Mouse (Mus musculus) stomach, postnatal 0 days (tissue): ENCODE data around the gene Dmwd. TPM values are rescaled to one million over a fixed set of nuclear protein-coding genes. Genes with fewer than 3 reads are reported as not detected.

Experiments
- ATAC-seq: fragments of 200-750 bp; cut with Nextera tagmentation; 2 replicates; pipeline ENCODE4 v1.8.0; 2017; ENCODE audit not compliant: low FRiP score, low TSS enrichment
- DNase-seq: peaks from one replicate; pipeline ENCODE4 v3.0.0-alpha.2; 2016; ENCODE audit warnings: low spot score
- H3K27ac ChIP-seq: fragments of 300-500 bp; sonication (generic); replicated peaks from 2 replicates; pipeline ENCODE4 v1.5.1; 2014; ENCODE audit warnings: mild to moderate bottlenecking, control low read depth
- H3K27me3 ChIP-seq: fragments of 300-500 bp; sonication (generic); 2 replicates; pipeline ENCODE4 v1.6.1; 2014; ENCODE audit warnings: low read length; ENCODE audit not compliant: control insufficient read depth, insufficient read depth
- H3K36me3 ChIP-seq: fragments of 300-500 bp; sonication (generic); 2 replicates; pipeline ENCODE4 v1.6.1; 2014; ENCODE audit warnings: low read length, mixed read lengths; ENCODE audit not compliant: control insufficient read depth, insufficient read depth
- H3K4me1 ChIP-seq: fragments of 300-500 bp; sonication (generic); replicated peaks from 2 replicates; pipeline ENCODE4 v1.6.1; 2014; ENCODE audit warnings: antibody characterized with exemption; ENCODE audit not compliant: control insufficient read depth, insufficient read depth
- H3K4me2 ChIP-seq: fragments of 300-500 bp; sonication (generic); replicated peaks from 2 replicates; pipeline ENCODE4 v1.6.1; 2014; ENCODE audit warnings: low read depth, mild to moderate bottlenecking, control low read depth, moderate library complexity
- H3K4me3 ChIP-seq: fragments of 300-500 bp; sonication (generic); 2 replicates; pipeline ENCODE4 v1.5.1; 2014; ENCODE audit warnings: low read depth, low read length, control low read depth
- H3K9ac ChIP-seq: fragments of 300-500 bp; sonication (generic); 2 replicates; pipeline ENCODE4 v1.6.1; 2014; ENCODE audit warnings: mild to moderate bottlenecking, low read length, control low read depth, mixed read lengths
- H3K9me3 ChIP-seq: fragments of 300-500 bp; sonication (generic); 2 replicates; pipeline ENCODE4 v1.6.1; 2016; ENCODE audit warnings: low read length; ENCODE audit not compliant: control insufficient read depth
- CTCF ChIP-seq: IDR thresholded peaks from 2 replicates; pipeline ENCODE4 v1.5.1; 2016; ENCODE audit warnings: antibody characterized with exemption, low read depth, mild to moderate bottlenecking, moderate library complexity
- EP300 ChIP-seq: optimal IDR thresholded peaks from 2 replicates; pipeline ENCODE3; 2016; ENCODE audit warnings: antibody characterized with exemption
- WGBS: fragments of 180-500 bp; shearing (Covaris S2); extraction: QIAGEN DNeasy Blood & Tissue Kit; methylation state at CpG from one replicate; pipeline ENCODE4 v1.1.7; 2014; 5-methylcytosine and 5-hydroxymethylcytosine counted together
- polyA plus RNA-seq: library from polyadenylated mRNA; unstranded; fragments of >200 nt; fragmentation: Nextera tagmentation; extraction: Ambion mirVana; gene quantifications from 2 replicates; pipeline ENCODE4 v1.2.1, GENCODE M21; 2015

Gene Dmwd
- 4.5 and 7.0 TPM in 2 replicates for polyA plus RNA-seq

DNA sequence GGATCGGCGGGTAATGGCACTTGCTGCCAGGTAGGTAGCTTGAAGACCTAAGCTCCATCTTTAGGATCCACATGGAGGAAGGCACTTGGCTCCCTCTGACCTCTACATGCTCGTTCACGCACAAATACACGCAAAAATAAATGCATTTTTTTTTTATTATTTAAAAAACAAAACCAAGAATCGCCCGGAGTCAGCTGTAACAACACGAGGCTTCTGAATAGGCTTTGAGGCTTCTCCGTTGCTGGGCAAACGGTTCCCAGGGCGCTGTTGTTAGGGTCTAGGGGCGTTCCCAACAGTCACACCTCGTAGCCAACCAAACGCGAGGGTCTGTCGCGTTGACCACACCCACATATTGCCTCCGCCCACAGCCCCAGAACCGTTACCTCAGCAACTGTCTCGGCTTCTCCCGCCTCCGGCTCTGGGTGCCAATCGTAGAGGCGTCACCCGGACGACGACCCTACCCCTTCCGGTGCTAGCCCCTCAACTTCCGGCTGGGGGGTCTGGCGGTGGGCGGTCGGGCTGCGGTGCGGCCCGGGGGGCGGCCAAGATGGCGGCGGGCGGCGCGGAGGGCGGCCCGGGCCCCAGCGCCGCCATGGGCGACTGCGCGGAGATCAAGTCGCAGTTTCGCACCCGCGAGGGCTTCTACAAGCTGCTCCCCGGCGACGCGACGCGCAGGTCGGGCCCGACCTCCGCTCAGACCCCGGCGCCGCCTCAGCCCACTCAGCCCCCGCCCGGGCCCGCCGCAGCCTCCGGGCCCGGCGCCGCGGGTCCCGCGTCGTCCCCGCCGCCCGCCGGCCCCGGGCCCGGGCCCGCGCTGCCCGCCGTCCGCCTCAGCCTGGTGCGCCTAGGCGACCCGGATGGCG is at the start of gene Dmwd:
Gene Dmwd, plus strand, starts transcription at position 505 of the 863 bp plus-strand sequence.
- DNase-seq, result peak; percentile 90
- WGBS, result 1% methylated on average over 57 of the region's 91 CpGs
- Histone ChIP-seq H3K36me3 (peaks cover 9% of the 10 kb centered on the region), H3K9me3 (no peaks in the 10 kb centered on the region), H3K4me2 (peak within 1 kb of the TSS; percentile 78), H3K9ac (peak within 1 kb of the TSS; percentile 93), H3K4me1 (no peaks in the 10 kb centered on the region; the same call in 1 of the 2 replicates), H3K27me3 (no peaks in the 10 kb centered on the region), H3K4me3 (peak within 1 kb of the TSS; percentile 67), H3K27ac (peak within 1 kb of the TSS; percentile 87)
- peak; percentile 96 for ATAC-seq
- TF ChIP-seq CTCF, result no peak
- no peak for TF ChIP-seq EP300

GRCm38 (mm10) chr7:19028067-19028466 is 48.0 kb upstream of the Dmwd start:
- TF ChIP-seq CTCF (no peak), EP300 (no peak)
- ATAC-seq, result no peak
- no peaks in the 10 kb centered on the region for H3K9me3 ChIP-seq

DNA sequence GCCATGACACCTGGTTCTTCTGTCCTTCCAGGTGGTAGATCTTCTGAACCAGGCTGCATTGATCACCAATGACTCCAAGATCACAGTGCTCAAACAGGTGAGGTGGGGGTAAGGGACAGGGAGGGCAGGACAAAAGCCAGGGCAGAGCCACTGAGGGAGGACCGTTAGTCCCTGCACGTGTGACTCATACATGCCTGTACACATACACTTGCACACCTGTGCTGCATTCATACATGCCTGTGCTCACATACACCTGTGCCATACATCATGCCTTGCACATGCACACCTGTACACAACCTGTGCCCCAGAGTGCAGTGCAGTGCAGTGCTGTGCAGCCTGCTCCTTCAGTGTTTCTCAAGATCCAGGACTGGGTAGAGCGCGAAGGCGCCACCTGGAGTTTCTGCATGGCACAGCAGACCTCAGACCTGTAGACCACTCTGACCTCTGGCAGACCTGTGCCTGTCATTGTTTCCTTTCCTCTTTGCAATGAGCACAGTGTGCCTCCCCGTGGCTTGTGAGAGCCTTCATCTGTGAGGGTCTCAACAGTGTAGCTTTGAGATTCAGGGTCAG is 46.9 kb upstream of the Dmwd start:
- Histone ChIP-seq H3K4me3 (no peak overlapping the region), H3K4me1 (no peaks in the 10 kb centered on the region), H3K9ac (no peak overlapping the region), H3K27ac (no peak overlapping the region), H3K27me3 (no peaks in the 10 kb centered on the region), H3K4me2 (no peak overlapping the region), H3K9me3 (no peaks in the 10 kb centered on the region), H3K36me3 (peaks cover 24% of the 10 kb centered on the region)
- ATAC-seq (peak; percentile 59), DNase-seq (peak; percentile 77)
- WGBS, result 58% methylated on average over 6 of the region's 6 CpGs
- TF ChIP-seq EP300 (no peak), CTCF (peak; percentile 81)

More at GRCm38 (mm10) chr7:19028067-19028466, 48.0 kb upstream of the Dmwd start:
- H3K4me1 ChIP-seq, result no peaks in the 10 kb centered on the region
- H3K4me3 ChIP-seq, result no peak overlapping the region
- no peak for DNase-seq
- no peak overlapping the region for H3K4me2 ChIP-seq
- H3K9ac ChIP-seq, result no peak overlapping the region
- no peak overlapping the region for H3K27ac ChIP-seq
- 0 out of 2 replicates have a peak, but pooled peaks cover 7% of the 10 kb centered on the region for H3K27me3 ChIP-seq
- peaks cover 21% of the 10 kb centered on the region for H3K36me3 ChIP-seq

- Histone ChIP-seq H3K9me3 (no peaks in the 10 kb centered on the region), H3K9ac (no peak overlapping the region), H3K27ac (no peak overlapping the region), H3K27me3 (no peaks in the 10 kb centered on the region), H3K4me3 (no peak overlapping the region), H3K4me2 (no peak overlapping the region), H3K4me1 (no peaks in the 10 kb centered on the region), H3K36me3 (peaks cover 41% of the 10 kb centered on the region)
- TF ChIP-seq EP300 (no peak), CTCF (no peak)
- ATAC-seq (no peak), DNase-seq (no peak)
- WGBS, result 87% methylated on average over 4 of the region's 4 CpGs
Measured at GRCm38 (mm10) chr7:19031641-19032040, 44.4 kb upstream of the Dmwd start.

GRCm38 (mm10) chr7:19044616-19045015 is 31.4 kb upstream of the Dmwd start:
- H3K4me2 ChIP-seq, result no peak overlapping the region
- TF ChIP-seq EP300, result no peak
- no peak for TF ChIP-seq CTCF
- no peak overlapping the region for H3K4me3 ChIP-seq
- H3K4me1 ChIP-seq, result no peaks in the 10 kb centered on the region
- no peak for DNase-seq
- no peak overlapping the region for H3K9ac ChIP-seq
- H3K27me3 ChIP-seq, result no peaks in the 10 kb centered on the region
- ATAC-seq, result no peak
- no peak overlapping the region for H3K27ac ChIP-seq
- H3K36me3 ChIP-seq, result peaks cover 49% of the 10 kb centered on the region
- no peaks in the 10 kb centered on the region for H3K9me3 ChIP-seq
- WGBS, result 94% methylated on average over 6 of the region's 6 CpGs
